Mouse (Mus musculus) neutrophil, adult 83 days (primary cell): ENCODE measurements around the gene Uhrf2. TPM values are rescaled to one million over a fixed set of nuclear protein-coding genes. Genes with fewer than 3 reads are reported as not detected.

Source experiments
- total RNA-seq, 2 experiments: library from RNA; stranded (reverse); gene quantifications; one replicate each; pipeline ENCODE4 v1.2.4; 2023

The Uhrf2 gene
- 10 to 100 TPM; 35.8 to 42.6 TPM for total RNA-seq

GRCm38 (mm10) chr19:30029894-30030635 is at the start of gene Uhrf2:
Uhrf2 (plus strand) TSS chr19:30030513.

DNA sequence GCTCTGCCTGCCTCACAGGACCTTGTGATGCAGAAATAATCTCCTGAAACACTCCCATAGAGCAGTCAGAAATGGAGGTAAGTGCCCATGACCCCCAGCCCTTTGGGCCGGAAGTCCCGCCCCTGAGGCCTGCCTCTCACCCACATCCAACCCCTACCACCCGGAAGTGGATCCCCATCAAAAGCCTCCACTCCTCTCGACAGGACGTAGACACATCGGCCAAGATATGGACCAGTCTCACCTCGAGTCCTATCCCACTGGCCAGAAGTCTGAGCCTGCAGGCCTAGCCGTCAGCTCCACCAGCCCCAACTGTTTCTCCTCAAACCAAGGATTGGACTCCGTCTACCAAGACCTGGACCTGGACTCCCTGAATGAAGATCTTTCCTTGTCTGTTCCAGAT is 26.7 kb upstream of the Uhrf2 start, which contains the start of gene Trpd52l3:
Trpd52l3 (plus strand) TSS at position 170 of the 400 bp plus-strand sequence.

Other genes starting within 250 kb of the Uhrf2 start
- gene 9930021J03Rik, start 224.5 kb upstream of the Uhrf2 start, total RNA-seq: 10 to 100 TPM; 22.3 to 23.6 TPM
- 10 to 100 TPM in 1 of 2 experiments, 1 to 10 TPM in 1; 9.2 to 10.3 TPM for gene Ranbp6, start 217.5 kb upstream of the Uhrf2 start, total RNA-seq
- not detected for gene Il33, start 105.4 kb upstream of the Uhrf2 start, total RNA-seq
- gene Trpd52l3, start 26.7 kb upstream of the Uhrf2 start, total RNA-seq: not detected
- gene Gldc, start 144.9 kb downstream of the Uhrf2 start, total RNA-seq: under 1 TPM in 1 of 2 experiments, not detected in 1; 0.33 TPM
- gene Mbl2, start 202.4 kb downstream of the Uhrf2 start, total RNA-seq: not detected